Mouse (Mus musculus) bone marrow, adult 2 months (tissue): ENCODE data around the gene Phgr1. TPM values are rescaled to one million over a fixed set of nuclear protein-coding genes. Genes with fewer than 3 reads are reported as not detected.

Experiments used
- H3K27ac ChIP-seq: fragments of 200-500 bp; 2 replicates; pipeline ENCODE4 v1.5.1; 2012; ENCODE audit warnings: low read depth, mild to moderate bottlenecking, control low read depth, inconsistent platforms, low read length; ENCODE audit not compliant: control insufficient read depth, poor library complexity, insufficient read depth
- H3K4me1 ChIP-seq: fragments of 200-500 bp; 2 replicates; pipeline ENCODE4 v1.6.1; 2011; ENCODE audit warnings: low read length; ENCODE audit not compliant: control insufficient read depth, insufficient read depth
- H3K4me3 ChIP-seq: fragments of 200-500 bp; replicated peaks from 2 replicates; pipeline ENCODE3; 2011; ENCODE audit warnings: mild to moderate bottlenecking, low read depth, low read length, control low read depth; ENCODE audit not compliant: control insufficient read depth
- CTCF ChIP-seq: fragments of 200-500 bp; IDR thresholded peaks from 2 replicates; pipeline ENCODE4 v1.5.1; 2011; ENCODE audit warnings: low read length, control low read depth; ENCODE audit not compliant: control insufficient read depth, insufficient read depth
- POLR2A ChIP-seq: fragments of 200-500 bp; IDR thresholded peaks from 2 replicates; pipeline ENCODE4 v1.6.1; 2011; ENCODE audit warnings: low read depth, mild to moderate bottlenecking, control low read depth, low read length, borderline replicate concordance; ENCODE audit not compliant: control insufficient read depth
- WGBS: fragments of 180-500 bp; shearing (Covaris S2); methylation state at CpG from one replicate; pipeline ENCODE4 v1.1.7; 2018; 5-methylcytosine and 5-hydroxymethylcytosine counted together
- polyA plus RNA-seq: library from polyadenylated mRNA; stranded (reverse); fragments of >200 nt; gene quantifications from 2 replicates; pipeline ENCODE4 v1.2.4, GENCODE M21; 2011; ENCODE audit warnings: low replicate concordance; ENCODE audit not compliant: missing spikeins, insufficient read depth, insufficient read length

The Phgr1 gene
- polyA plus RNA-seq, 1 experiment = not detected

GRCm38 (mm10) chr2:118789501-118789900, 16.9 kb downstream of the Phgr1 start:
- TF ChIP-seq CTCF = no peak
- TF ChIP-seq POLR2A = no peak
- Histone ChIP-seq H3K4me1 (peaks cover 2% of the 10 kb centered on the region; the same call in 1 of the 2 replicates), H3K27ac (no peak overlapping the region), H3K4me3 (no peak overlapping the region)
- WGBS = 74% methylated on average over 11 of the region's 11 CpGs

- Histone ChIP-seq H3K4me3 (no peak overlapping the region), H3K27ac (no peak overlapping the region), H3K4me1 (peaks cover 2% of the 10 kb centered on the region; the same call in 1 of the 2 replicates)
- TF ChIP-seq POLR2A (no peak), CTCF (no peak)
- 76% methylated on average over 12 of the region's 12 CpGs for WGBS
Observed at GRCm38 (mm10) chr2:118790221-118790550, 17.6 kb downstream of the Phgr1 start.

GRCm38 (mm10) chr2:118790551-118791525, 18.3 kb downstream of the Phgr1 start:
- Histone ChIP-seq H3K4me1 (peaks cover 2% of the 10 kb centered on the region; the same call in 1 of the 2 replicates), H3K4me3 (no peak overlapping the region), H3K27ac (no peak overlapping the region; the same call in 1 of the 2 replicates)
- TF ChIP-seq CTCF (peak; percentile 62; the same call in 1 of the 2 replicates), POLR2A (no peak)
- 37% methylated on average over 44 of the region's 44 CpGs for WGBS

- 93% methylated on average over 26 of the region's 26 CpGs for WGBS
- TF ChIP-seq CTCF (no peak), POLR2A (no peak)
- Histone ChIP-seq H3K4me3 (no peak overlapping the region), H3K27ac (no peak overlapping the region), H3K4me1 (peaks cover 2% of the 10 kb centered on the region; the same call in 1 of the 2 replicates)
Observed at GRCm38 (mm10) chr2:118791591-118792258, 19.2 kb downstream of the Phgr1 start.

- Histone ChIP-seq H3K4me3 (no peak overlapping the region), H3K4me1 (peaks cover 2% of the 10 kb centered on the region; the same call in 1 of the 2 replicates), H3K27ac (no peak overlapping the region)
- TF ChIP-seq CTCF = no peak
- TF ChIP-seq POLR2A = no peak
- WGBS = 84% methylated on average over 4 of the region's 4 CpGs
Observed at GRCm38 (mm10) chr2:118792259-118792613, 19.7 kb downstream of the Phgr1 start.

GRCm38 (mm10) chr2:118793636-118794035, 21.1 kb downstream of the Phgr1 start:
- Histone ChIP-seq H3K4me3 (no peak overlapping the region), H3K27ac (no peak overlapping the region), H3K4me1 (peaks cover 2% of the 10 kb centered on the region; the same call in 1 of the 2 replicates)
- WGBS = 17% methylated on average over 4 of the region's 4 CpGs
- TF ChIP-seq CTCF = no peak
- TF ChIP-seq POLR2A = no peak

GRCm38 (mm10) chr2:118802542-118803118, 30.1 kb downstream of the Phgr1 start:
- TF ChIP-seq CTCF (no peak), POLR2A (no peak)
- WGBS = 78% methylated on average over 4 of the region's 4 CpGs
- Histone ChIP-seq H3K27ac (no peak overlapping the region), H3K4me1 (no peaks in the 10 kb centered on the region; the same call in 1 of the 2 replicates), H3K4me3 (no peak overlapping the region)

- no peak overlapping the region for H3K4me3 ChIP-seq
- no peak overlapping the region for H3K27ac ChIP-seq
- H3K4me1 ChIP-seq = no peaks in the 10 kb centered on the region; the same call in 1 of the 2 replicates
- WGBS = 13% methylated on average over 2 of the region's 2 CpGs
- no peak for TF ChIP-seq POLR2A
- TF ChIP-seq CTCF = no peak
Observed at GRCm38 (mm10) chr2:118804474-118804873, 31.9 kb downstream of the Phgr1 start.
